ENCODE assay signal across 9 mouse cellular contexts in the genomic region with DNA sequence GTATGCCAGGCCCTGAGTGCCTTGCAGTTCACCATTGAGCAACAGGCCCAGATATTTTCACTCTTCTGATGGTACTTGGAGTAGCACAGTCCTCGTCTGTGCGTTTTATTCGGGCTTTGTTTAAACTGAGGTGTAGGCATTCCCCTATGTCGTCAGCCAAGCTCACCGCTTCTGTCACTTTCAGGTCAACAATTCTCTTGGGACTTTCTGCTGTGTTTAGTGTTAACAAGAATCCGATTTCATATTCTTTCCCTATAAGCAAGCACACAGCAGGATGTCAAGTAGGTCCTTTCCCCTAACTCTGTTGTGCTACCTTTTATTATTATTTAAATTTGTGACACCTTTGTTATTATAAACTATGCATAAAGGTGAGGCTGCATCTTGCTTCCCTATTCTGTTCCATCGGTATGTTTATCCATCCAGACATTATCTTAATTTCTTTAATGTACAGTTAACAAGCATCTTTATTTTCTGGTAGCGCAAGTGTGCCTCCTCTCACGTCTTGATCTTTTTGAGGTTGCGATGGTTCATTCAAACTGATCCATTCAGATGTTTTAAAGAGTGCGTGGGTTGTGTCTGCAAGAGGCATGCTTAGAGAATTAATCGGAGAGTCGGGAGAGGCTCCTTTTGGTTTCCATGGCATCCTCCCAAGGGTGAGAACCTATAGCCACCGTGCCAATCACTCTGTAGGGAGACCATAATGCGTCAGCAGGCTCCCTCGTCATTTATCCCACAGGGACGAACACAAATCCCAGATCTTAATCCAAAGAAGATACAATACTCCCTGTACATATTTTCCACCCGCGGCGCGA. TPM values are rescaled to one million over a fixed set of nuclear protein-coding genes. Genes with fewer than 3 reads are reported as not detected.
A peak's percentile ranks its signal among the peaks of the same experiment; 100 is the strongest.
DNase-seq lines count a peak whose midpoint lies in the region; ATAC-seq and TF ChIP-seq lines count a peak whose summit lies in the region.
"Had no signal": no experiment of that assay in that cellular context is flagged by ENCODE, and none has a peak within 500 bp of the region (broad histone marks: within the 10 kb centered on the region; RNA-seq: fewer than 3 reads in every experiment).

No protein-coding gene starts in this region.

- H3K4me3 ChIP-seq in heart, embryonic 13.5 days, result peak overlapping the region; percentile 69
- H3K4me3 ChIP-seq in CH12.LX (replicated peaks in 1 of 3; ENCODE audit: low read depth in 2 of 3, low read length in 2 of 3, poor library complexity in 1 of 3), result peak overlapping the region; percentile 51 to 66 (median 51)
- peak overlapping the region; percentile 73 for H3K4me3 ChIP-seq in liver, embryonic 11.5 days (ENCODE audit: low read depth, low read length)
- peak overlapping the region; percentile 84 for H3K4me3 ChIP-seq in stomach, embryonic 15.5 days (replicated peaks)

- peak overlapping the region; percentile 94 for H3K4me2 ChIP-seq in heart, embryonic 13.5 days
- H3K4me2 ChIP-seq in CH12.LX (ENCODE audit: insufficient read depth, low read depth, poor library complexity, severe bottlenecking), result peak overlapping the region; percentile 90
- H3K4me2 ChIP-seq in liver, embryonic 11.5 days, result peak overlapping the region; percentile 95
- peak overlapping the region; percentile 83 for H3K4me2 ChIP-seq in stomach, embryonic 15.5 days

- TF ChIP-seq RAD21 in CH12.LX (IDR thresholded peaks at IDR 0.05; ENCODE audit: low read depth, low read length), result no peak

- H3K27me3 ChIP-seq in heart, embryonic 13.5 days (replicated peaks), result no peaks in the 10 kb centered on the region
- peaks cover 1% of the 10 kb centered on the region for H3K27me3 ChIP-seq in CH12.LX (replicated peaks)
- no peaks in the 10 kb centered on the region for H3K27me3 ChIP-seq in liver, embryonic 11.5 days (replicated peaks; ENCODE audit: control insufficient read depth, insufficient read depth, low read length)
- no peaks in the 10 kb centered on the region for H3K27me3 ChIP-seq in stomach, embryonic 15.5 days (replicated peaks)

- dilution Hi-C loops in CH12.LX (cut with MboI; ENCODE audit: extremely low pct_ligation_motif_present, extremely low pct_unique_long_range_greater_than_20kb, low sequenced_read_pairs), result no loop called here

- H3K27ac ChIP-seq in heart, embryonic 13.5 days (replicated peaks), result peak overlapping the region; percentile 94
- peak overlapping the region; percentile 61 for H3K27ac ChIP-seq in CH12.LX (ENCODE audit: insufficient read depth, low read depth)
- peak overlapping the region; percentile 99 for H3K27ac ChIP-seq in liver, embryonic 11.5 days (ENCODE audit: low read depth, low read length)
- peak overlapping the region; percentile 97 for H3K27ac ChIP-seq in stomach, embryonic 15.5 days

- peak; percentile 44 for TF ChIP-seq EP300 in CH12.LX (IDR thresholded peaks at IDR 0.05; ENCODE audit: low read length)

- in situ Hi-C loops in CH12.LX (cut with MboI; ENCODE audit: low pct_ligation_motif_present, low pct_unique_long_range_greater_than_20kb, low sequenced_read_pairs), result no loop called here

- H3K9me3 ChIP-seq in heart, embryonic 13.5 days, result no peaks in the 10 kb centered on the region
- peaks cover 3% of the 10 kb centered on the region for H3K9me3 ChIP-seq in CH12.LX (replicated peaks; ENCODE audit: low read length)
- no peaks in the 10 kb centered on the region for H3K9me3 ChIP-seq in liver, embryonic 11.5 days (ENCODE audit: control insufficient read depth, low read length)
- H3K9me3 ChIP-seq in stomach, embryonic 15.5 days, result no peaks in the 10 kb centered on the region

- peaks cover 15% of the 10 kb centered on the region for H3K4me1 ChIP-seq in heart, embryonic 13.5 days
- H3K4me1 ChIP-seq in CH12.LX (ENCODE audit: control insufficient read depth in 1 of 2, insufficient read depth in 2 of 2), result peaks cover 7 to 30% of the 10 kb centered on the region in 2 experiments
- peaks cover 17% of the 10 kb centered on the region for H3K4me1 ChIP-seq in liver, embryonic 11.5 days (replicated peaks; ENCODE audit: control insufficient read depth, insufficient read depth, low read length)
- peaks cover 8% of the 10 kb centered on the region for H3K4me1 ChIP-seq in stomach, embryonic 15.5 days

- H3K9ac ChIP-seq in heart, embryonic 13.5 days, result peak overlapping the region; percentile 87
- H3K9ac ChIP-seq in CH12.LX (ENCODE audit: insufficient read depth, low read depth), result peak overlapping the region; percentile 53
- H3K9ac ChIP-seq in liver, embryonic 11.5 days (ENCODE audit: low read depth, low read length), result peak overlapping the region; percentile 77
- H3K9ac ChIP-seq in stomach, embryonic 15.5 days, result peak overlapping the region; percentile 38; the same call in 1 of the 2 replicates

- no peak for TF ChIP-seq CTCF in CH12.LX (conservative IDR thresholded peaks at IDR 0.05 in 1 of 2, IDR thresholded peaks at IDR 0.05 in 1 of 2; ENCODE audit: low read depth in 2 of 2, low read length in 2 of 2)

- WGBS in heart, embryonic 13.5 days, result 22% methylated on average over 21 of the region's 21 CpGs
- 28% methylated on average over 21 of the region's 21 CpGs for WGBS in liver, embryonic 11.5 days
- WGBS in stomach, embryonic 15.5 days, result 18% methylated on average over 21 of the region's 21 CpGs

- DNase-seq in heart, adult 9 months (ENCODE audit: low spot score in 2 of 2), result no peak
- peak; percentile 73 for DNase-seq in CH12.LX (ENCODE audit: extremely low read depth)
- no peak for DNase-seq in liver, embryonic 11.5 days (ENCODE audit: low spot score)
- no peak for DNase-seq in adrenal gland, adult 2 months

- ATAC-seq in heart, embryonic 13.5 days (ENCODE audit: extremely low read depth, insufficient number of reproducible peaks, low FRiP score, low TSS enrichment), result no peak
- peak; percentile 22 for ATAC-seq in erythroblast, adult 5-6 weeks (replicated peaks; ENCODE audit: low FRiP score, poor library complexity, severe bottlenecking)
- no peak for ATAC-seq in liver, embryonic 11.5 days (replicated peaks; ENCODE audit: low FRiP score)
- no peak for ATAC-seq in stomach, embryonic 15.5 days (ENCODE audit: insufficient read depth, low FRiP score, low read depth)
- ATAC-seq in megakaryocyte progenitor cell, adult 5-6 weeks (replicated peaks; ENCODE audit: poor library complexity), result no peak

- H3K79me2 ChIP-seq in CH12.LX (replicated peaks; ENCODE audit: control insufficient read depth, extremely low read depth, insufficient read depth, poor library complexity, severe bottlenecking), result no peaks in the 10 kb centered on the region; the same call in 1 of the 2 replicates

- no peak for TF ChIP-seq POLR2A in CH12.LX (IDR thresholded peaks at IDR 0.05; ENCODE audit: low read depth, low read length)

- H3K36me3 ChIP-seq in heart, embryonic 13.5 days, result no peaks in the 10 kb centered on the region
- peaks cover 0 to 11% of the 10 kb centered on the region in 2 experiments for H3K36me3 ChIP-seq in CH12.LX (replicated peaks in 1 of 2; ENCODE audit: control insufficient read depth in 1 of 2, insufficient read depth in 1 of 2, low read length in 1 of 2)
- H3K36me3 ChIP-seq in liver, embryonic 11.5 days (ENCODE audit: control insufficient read depth, insufficient read depth, low read length), result no peaks in the 10 kb centered on the region
- no peaks in the 10 kb centered on the region for H3K36me3 ChIP-seq in stomach, embryonic 15.5 days

RNA-seq across cellular contexts. Expression of gene Abi3, which starts 15.6 kb away (rescaled TPM):
- 17.0 and 17.3 TPM in 2 replicates for polyA plus RNA-seq in heart, embryonic 13.5 days (2015; fragmentation: Nextera tagmentation; extraction: Ambion mirVana)
- total RNA-seq in CH12.LX (2012; rRNA removed) (31.4 and 33.5 TPM in 2 replicates), CH12.LX (2014; rRNA removed) (24.4 and 25.9 TPM in 2 replicates)
- polyA plus RNA-seq in CH12.LX (2012; ENCODE audit: insufficient read length, low read depth), result 54.9 and 74.5 TPM in 2 replicates
- 4.8 and 6.7 TPM in 2 replicates for total RNA-seq in erythroblast, adult 5-6 weeks (2015; ENCODE audit: low replicate concordance)
- total RNA-seq in erythroblast, adult 5-6 weeks (2017; ENCODE audit: low replicate concordance), result 3.5 and 5.5 TPM in 2 replicates
- polyA plus RNA-seq in liver, embryonic 11.5 days (2014; fragmentation: Nextera tagmentation; extraction: Ambion mirVana), result 6.4 and 7.9 TPM in 2 replicates
- polyA plus RNA-seq in stomach, embryonic 15.5 days (2015; fragmentation: Nextera tagmentation; extraction: Ambion mirVana), result 7.4 and 9.8 TPM in 2 replicates
- total RNA-seq in megakaryocyte progenitor cell, adult 5-6 weeks (2015), result 1.5 and 5.0 TPM in 2 replicates
- 1.8 and 3.0 TPM in 2 replicates for total RNA-seq in megakaryocyte progenitor cell, adult 5-6 weeks (2017)
- 10 to 100 TPM; 11.9 to 12.3 TPM for total RNA-seq in adrenal gland, adult 2 months (2021)
- 55.2 and 62.6 TPM in 2 replicates for polyA plus RNA-seq in adrenal gland, adult 2 months (2012; rRNA removed)

RNA-seq across cellular contexts. Expression of gene Gngt2, which starts 20.9 kb away (rescaled TPM):
- 36.6 and 41.4 TPM in 2 replicates for polyA plus RNA-seq in heart, embryonic 13.5 days (2015; fragmentation: Nextera tagmentation; extraction: Ambion mirVana)
- 133 and 143 TPM in 2 replicates for total RNA-seq in CH12.LX (2012; rRNA removed)
- 157 and 162 TPM in 2 replicates for total RNA-seq in CH12.LX (2014; rRNA removed)
- polyA plus RNA-seq in CH12.LX (2012; ENCODE audit: insufficient read length, low read depth), result 136 and 140 TPM in 2 replicates
- 9.8 and 15.0 TPM in 2 replicates for total RNA-seq in erythroblast, adult 5-6 weeks (2015; ENCODE audit: low replicate concordance)
- total RNA-seq in erythroblast, adult 5-6 weeks (2017; ENCODE audit: low replicate concordance), result 9.4 and 13.0 TPM in 2 replicates
- 19.5 and 22.3 TPM in 2 replicates for polyA plus RNA-seq in liver, embryonic 11.5 days (2014; fragmentation: Nextera tagmentation; extraction: Ambion mirVana)
- polyA plus RNA-seq in stomach, embryonic 15.5 days (2015; fragmentation: Nextera tagmentation; extraction: Ambion mirVana), result 16.9 and 17.1 TPM in 2 replicates
- total RNA-seq in megakaryocyte progenitor cell, adult 5-6 weeks (2015), result 4.3 and 9.3 TPM in 2 replicates
- 4.0 TPM in 2 replicates for total RNA-seq in megakaryocyte progenitor cell, adult 5-6 weeks (2017)
- 10 to 100 TPM; 21.4 to 30.4 TPM for total RNA-seq in adrenal gland, adult 2 months (2021)
- polyA plus RNA-seq in adrenal gland, adult 2 months (2012; rRNA removed), result 1.3 and 1.4 TPM in 2 replicates

RNA-seq across cellular contexts. Expression of gene Phospho1, which starts 33.6 kb away (rescaled TPM):
- 1.8 and 2.2 TPM in 2 replicates for polyA plus RNA-seq in heart, embryonic 13.5 days (2015; fragmentation: Nextera tagmentation; extraction: Ambion mirVana)
- total RNA-seq in CH12.LX (2012; rRNA removed), result 0.46 and 1.3 TPM in 2 replicates
- total RNA-seq in CH12.LX (2014; rRNA removed), result not detected in 2 replicates
- 0.97 and 6.0 TPM in 2 replicates for polyA plus RNA-seq in CH12.LX (2012; ENCODE audit: insufficient read length, low read depth)
- 71.9 and 86.1 TPM in 2 replicates for total RNA-seq in erythroblast, adult 5-6 weeks (2015; ENCODE audit: low replicate concordance)
- total RNA-seq in erythroblast, adult 5-6 weeks (2017; ENCODE audit: low replicate concordance), result 54.2 and 57.9 TPM in 2 replicates
- polyA plus RNA-seq in liver, embryonic 11.5 days (2014; fragmentation: Nextera tagmentation; extraction: Ambion mirVana), result 0.48 and 0.74 TPM in 2 replicates
- 0.86 and 1.2 TPM in 2 replicates for polyA plus RNA-seq in stomach, embryonic 15.5 days (2015; fragmentation: Nextera tagmentation; extraction: Ambion mirVana)
- 0.47 and 1.3 TPM in 2 replicates for total RNA-seq in megakaryocyte progenitor cell, adult 5-6 weeks (2015)
- 0.62 TPM in 1 of 2 replicates, not detected in the other for total RNA-seq in megakaryocyte progenitor cell, adult 5-6 weeks (2017)
- total RNA-seq in adrenal gland, adult 2 months (2021), result 100 to 1,000 TPM; 179 to 254 TPM
- 431 and 453 TPM in 2 replicates for polyA plus RNA-seq in adrenal gland, adult 2 months (2012; rRNA removed)

RNA-seq across cellular contexts. Expression of gene B4galnt2, which starts 56.8 kb away (rescaled TPM):
- 0.21 TPM in 1 of 2 replicates, not detected in the other for polyA plus RNA-seq in heart, embryonic 13.5 days (2015; fragmentation: Nextera tagmentation; extraction: Ambion mirVana)
- total RNA-seq in CH12.LX (2012; rRNA removed) (0.25 and 0.34 TPM in 2 replicates), CH12.LX (2014; rRNA removed) (0.42 and 0.53 TPM in 2 replicates)
- 1.9 and 2.0 TPM in 2 replicates for polyA plus RNA-seq in CH12.LX (2012; ENCODE audit: insufficient read length, low read depth)
- not detected in 2 replicates for total RNA-seq in erythroblast, adult 5-6 weeks (2015; ENCODE audit: low replicate concordance)
- not detected in 2 replicates for total RNA-seq in erythroblast, adult 5-6 weeks (2017; ENCODE audit: low replicate concordance)
- polyA plus RNA-seq in liver, embryonic 11.5 days (2014; fragmentation: Nextera tagmentation; extraction: Ambion mirVana), result 0.34 and 0.51 TPM in 2 replicates
- 8.9 and 9.6 TPM in 2 replicates for polyA plus RNA-seq in stomach, embryonic 15.5 days (2015; fragmentation: Nextera tagmentation; extraction: Ambion mirVana)
- total RNA-seq in megakaryocyte progenitor cell, adult 5-6 weeks (2015), result not detected in 2 replicates
- not detected in 2 replicates for total RNA-seq in megakaryocyte progenitor cell, adult 5-6 weeks (2017)
- total RNA-seq in adrenal gland, adult 2 months (2021), result not detected
- polyA plus RNA-seq in adrenal gland, adult 2 months (2012; rRNA removed), result 0.06 TPM in 1 of 2 replicates, not detected in the other
- total RNA-seq: left cerebral cortex, postnatal 14 days had no signal

Comparison
In these comparisons a context has a peak if more than half of its experiments do, and no peak if none do; other contexts are left out.
1. RNA of gene Phospho1, which starts 33.6 kb away (polyA plus RNA-seq): 431 to 453 TPM in adrenal gland, adult 2 months; 1.8 to 2.2 TPM in heart, embryonic 13.5 days, 0.86 to 1.2 TPM in stomach, embryonic 15.5 days, 0.97 to 6.0 TPM in CH12.LX and 0.48 to 0.74 TPM in liver, embryonic 11.5 days; every median in the first group is over 10 times any median in the second.
2. Peak in every context shown above with its lines, with median percentiles within 50 percentile points of each other: H3K27ac ChIP-seq, H3K4me2 ChIP-seq, H3K4me3 ChIP-seq and H3K9ac ChIP-seq.